Mouse (Mus musculus) cerebellum, adult 18-20 months (tissue): ENCODE results near the gene Nfkbib.
A peak's percentile ranks its signal among the peaks of the same experiment; 100 is the strongest.

ENCODE experiments used
- DNase-seq, 2 experiments: peaks; one replicate each; pipeline ENCODE4 v3.0.0; 2021

The Nfkbib gene

GRCm38 (mm10) chr7:28767462-28767965 lies at the start of gene Nfkbib:
Gene Nfkbib (minus strand): TSS chr7:28767512.
- DNase-seq = peak in 1 of 2 experiments; percentile 29

GRCm38 (mm10) chr7:28816920-28817319 lies 49.6 kb upstream of the Nfkbib start:
- DNase-seq = no peak

DNA sequence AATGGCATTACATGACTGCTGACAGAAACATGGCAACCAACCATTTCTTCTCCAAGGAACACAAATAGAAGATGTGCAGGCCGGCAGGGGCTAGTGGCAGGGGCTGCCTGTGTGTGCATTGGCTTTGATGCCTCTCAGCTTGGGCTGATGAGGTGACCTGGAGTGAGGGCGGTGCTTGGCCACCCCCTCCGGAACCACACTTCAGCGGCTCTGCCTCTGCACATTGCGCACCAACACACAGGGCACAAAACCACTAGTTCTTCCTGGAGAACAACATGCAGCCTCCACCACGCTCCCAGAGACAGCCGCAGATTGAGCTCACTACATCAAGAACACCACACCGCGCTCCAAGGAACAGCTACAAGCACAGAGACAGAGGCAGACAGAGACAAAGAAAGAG lies 48.9 kb upstream of the Nfkbib start:
- no peak for DNase-seq

DNA sequence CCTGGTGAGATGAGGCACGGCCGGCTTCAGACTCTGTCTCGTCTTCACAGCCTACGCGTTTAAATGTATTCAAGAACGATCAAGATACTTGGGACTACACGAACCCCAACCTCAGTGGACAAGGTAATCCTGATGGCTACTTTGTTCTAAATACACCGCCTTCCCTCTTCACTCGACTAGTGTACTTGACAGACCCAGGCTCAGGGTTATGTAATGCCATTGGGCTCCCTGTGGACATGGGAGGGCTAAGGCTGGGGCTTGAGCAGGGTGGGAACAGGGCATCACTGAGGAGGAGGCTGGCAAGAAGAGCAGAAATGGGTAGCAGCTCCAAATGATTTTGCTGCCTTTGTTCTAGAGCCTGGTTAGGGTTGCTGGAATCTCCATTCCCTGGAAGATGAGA lies 47.9 kb upstream of the Nfkbib start:
- DNase-seq = no peak

GRCm38 (mm10) chr7:28814306-28815034 lies 47.2 kb upstream of the Nfkbib start:
- DNase-seq = no peak

DNA sequence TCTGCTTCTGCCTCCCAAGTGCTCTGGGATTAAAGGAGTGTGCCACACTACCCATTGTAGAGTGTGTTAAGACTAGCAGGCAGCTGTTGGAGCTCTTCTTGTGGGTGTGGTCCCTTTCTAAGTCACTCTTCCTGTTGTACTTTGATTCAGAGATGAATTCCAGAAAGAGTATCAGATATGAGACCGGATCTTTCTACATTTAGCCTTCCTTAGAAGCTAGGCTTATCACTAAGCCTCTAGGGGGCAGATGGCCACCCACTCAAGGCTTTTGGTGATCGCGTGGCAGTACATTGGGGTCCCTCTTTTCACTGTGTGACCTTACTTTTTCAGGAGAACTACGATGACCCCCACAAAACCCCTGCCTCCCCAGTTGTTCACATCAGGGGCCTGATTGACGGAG lies 45.6 kb upstream of the Nfkbib start:
- no peak for DNase-seq

DNA sequence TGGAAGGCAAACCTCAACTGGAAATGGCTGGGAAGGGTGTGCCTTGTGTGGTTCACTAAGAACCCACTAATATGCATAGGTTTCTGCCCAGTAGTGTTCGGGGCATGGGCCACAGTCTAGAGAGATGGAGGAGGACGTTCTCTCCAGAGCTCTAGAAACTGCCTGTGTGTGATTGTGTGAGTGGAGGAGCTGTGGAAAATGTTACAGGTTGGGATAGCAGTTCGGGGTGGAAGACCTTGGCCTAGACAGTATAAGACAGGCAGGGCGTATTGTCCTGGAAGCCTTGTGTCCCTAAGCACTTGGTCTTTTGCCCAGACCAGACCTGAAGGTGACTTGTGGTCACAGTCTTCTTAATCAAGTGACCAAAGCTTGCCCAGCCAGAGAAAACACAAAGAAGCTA lies 45.1 kb upstream of the Nfkbib start:
- no peak for DNase-seq

- DNase-seq = no peak
These were observed 44.4 kb upstream of the Nfkbib start for GRCm38 (mm10) chr7:28811640-28812275.

DNA sequence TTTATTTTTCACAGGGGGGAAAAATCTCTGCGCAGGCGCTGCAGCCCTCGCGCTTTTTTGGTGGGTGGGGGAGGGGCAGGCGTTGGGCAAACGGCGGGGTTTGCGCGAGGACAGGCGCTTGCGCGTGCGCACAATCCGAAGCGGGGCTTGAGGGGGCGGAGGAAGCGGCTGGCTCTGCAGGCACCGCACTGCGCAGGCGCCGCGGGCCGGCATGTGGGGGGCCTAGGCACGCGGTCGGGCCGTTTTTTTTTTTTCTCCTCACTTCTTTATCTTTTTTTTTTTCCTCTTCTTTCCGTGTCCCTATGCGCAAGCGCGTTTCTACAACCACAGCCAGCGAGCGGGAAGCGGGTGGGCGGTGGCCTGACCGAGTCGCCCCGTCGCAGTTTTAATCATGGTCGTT lies 43.9 kb upstream of the Nfkbib start:
- peak; percentile 93 to 94 for DNase-seq

DNA sequence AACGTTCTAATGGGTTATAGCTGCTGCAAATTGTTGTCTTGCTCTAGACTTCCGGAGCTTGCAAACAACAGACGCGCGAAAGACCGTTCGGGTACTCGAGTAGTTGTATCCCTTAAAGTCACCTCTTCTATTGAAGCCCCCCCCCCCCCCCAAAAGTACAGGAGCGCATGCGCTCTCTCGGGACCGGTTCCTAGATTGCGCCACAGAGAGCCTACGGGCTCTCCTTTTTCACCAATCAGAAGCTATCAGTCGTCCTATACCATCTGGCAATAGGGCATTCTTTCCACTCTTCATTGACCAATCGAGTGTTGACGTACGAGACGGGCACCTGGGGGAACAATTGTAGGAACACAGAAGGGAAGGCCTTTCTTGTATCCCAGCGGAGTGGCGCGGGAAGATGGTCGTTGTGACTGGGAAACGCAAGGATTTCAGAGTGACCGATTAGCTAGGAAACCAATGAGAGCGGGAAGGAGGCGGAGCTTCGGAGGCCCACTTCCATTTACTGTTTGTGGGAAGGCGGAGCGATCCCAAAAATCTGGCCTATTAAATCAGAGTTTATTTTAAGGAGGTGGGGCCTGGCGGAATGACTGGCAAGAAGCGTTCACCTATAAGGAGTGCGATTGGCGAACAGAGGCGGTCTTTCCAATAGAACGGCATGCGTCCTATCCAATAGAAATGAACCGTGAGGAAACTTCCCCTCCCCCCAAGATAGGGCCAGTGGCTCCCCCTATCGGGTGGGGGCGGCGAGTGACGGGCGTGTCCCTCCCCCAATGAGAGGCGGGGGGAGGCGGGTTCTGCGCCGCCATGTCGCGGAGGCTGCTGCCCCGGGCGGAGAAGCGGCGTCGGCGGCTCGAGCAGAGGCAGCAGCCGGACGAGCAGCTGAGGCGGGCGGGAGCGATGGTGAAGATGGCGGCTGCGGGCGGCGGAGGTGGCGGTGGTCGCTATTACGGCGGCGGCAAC lies 43.1 kb upstream of the Nfkbib start:
- DNase-seq = peak; percentile 99

GRCm38 (mm10) chr7:28809401-28810089 lies 42.2 kb upstream of the Nfkbib start:
- DNase-seq = peak; percentile 54 to 68

- peak; percentile 95 to 98 for DNase-seq
These were observed 41.7 kb upstream of the Nfkbib start for GRCm38 (mm10) chr7:28808957-28809393.

DNA sequence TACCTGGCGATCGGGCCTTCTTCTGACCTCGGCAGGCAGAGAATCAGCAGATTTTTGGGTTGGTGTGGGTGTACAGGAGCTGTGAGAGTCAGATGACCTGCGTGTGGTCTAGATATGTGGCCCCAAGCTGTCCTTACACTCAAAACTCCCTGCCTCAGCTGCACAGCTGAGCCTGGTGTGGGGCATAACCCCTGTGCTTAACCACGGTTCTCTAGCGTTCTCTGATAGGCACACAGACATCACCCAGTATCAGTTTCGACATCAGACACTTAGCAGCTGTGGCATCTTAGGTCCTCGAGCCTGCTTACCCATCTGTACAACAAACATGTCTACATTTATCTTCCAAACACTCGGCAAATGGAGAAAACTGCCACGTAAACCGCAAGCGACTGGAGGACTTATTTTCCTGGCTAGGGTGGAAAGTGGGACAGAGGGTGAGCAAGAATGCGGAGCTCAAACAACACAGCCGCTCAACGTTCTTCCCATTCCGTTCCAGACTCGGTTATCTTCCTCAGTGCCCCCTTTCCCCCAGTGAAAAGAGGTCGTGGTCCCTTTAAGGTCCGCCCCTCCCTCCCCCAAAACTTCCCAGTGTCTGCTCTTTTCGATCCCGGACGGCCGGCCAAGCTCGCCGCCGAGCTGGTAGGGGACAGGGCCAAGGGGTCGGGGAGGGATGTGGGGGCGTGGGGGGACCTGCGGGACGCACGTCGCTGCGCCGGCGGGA lies 41.1 kb upstream of the Nfkbib start, which contains the start of gene Hnrnpl:
TSS of gene Hnrnpl (plus strand) at position 321 of the 721 bp plus-strand sequence.
- peak; percentile 54 to 74 for DNase-seq

DNA sequence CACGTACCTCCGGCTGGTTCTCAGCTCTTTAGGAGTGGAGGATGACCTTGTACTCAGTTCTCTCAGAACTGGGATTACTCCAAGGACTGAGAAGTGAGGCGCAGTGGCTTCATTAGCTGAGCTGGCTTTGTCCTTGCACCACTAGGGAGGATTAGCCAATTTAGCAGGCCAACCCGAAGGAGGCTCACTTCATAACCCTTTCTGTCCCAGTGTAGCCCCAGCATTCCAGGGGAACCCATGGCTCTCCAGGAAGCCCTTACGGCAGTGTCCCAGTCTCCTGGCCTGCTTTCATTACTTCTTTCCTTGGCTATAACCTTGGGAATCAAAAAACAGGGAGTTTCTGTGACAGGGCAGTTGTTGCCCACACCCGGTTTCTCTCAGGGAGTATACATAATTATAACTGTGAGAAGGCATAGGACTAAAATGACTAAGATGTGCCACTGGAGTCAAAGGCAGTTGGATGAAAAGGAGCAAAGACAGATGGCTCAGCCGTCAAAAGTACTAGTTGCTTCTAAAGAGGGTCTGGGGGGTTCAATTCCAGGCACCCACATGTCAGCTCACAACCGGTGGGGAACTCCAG lies 40.4 kb upstream of the Nfkbib start:
- peak in 1 of 2 experiments; percentile 43 for DNase-seq

- DNase-seq = no peak
These were observed 39.6 kb upstream of the Nfkbib start for GRCm38 (mm10) chr7:28806869-28807268.

DNA sequence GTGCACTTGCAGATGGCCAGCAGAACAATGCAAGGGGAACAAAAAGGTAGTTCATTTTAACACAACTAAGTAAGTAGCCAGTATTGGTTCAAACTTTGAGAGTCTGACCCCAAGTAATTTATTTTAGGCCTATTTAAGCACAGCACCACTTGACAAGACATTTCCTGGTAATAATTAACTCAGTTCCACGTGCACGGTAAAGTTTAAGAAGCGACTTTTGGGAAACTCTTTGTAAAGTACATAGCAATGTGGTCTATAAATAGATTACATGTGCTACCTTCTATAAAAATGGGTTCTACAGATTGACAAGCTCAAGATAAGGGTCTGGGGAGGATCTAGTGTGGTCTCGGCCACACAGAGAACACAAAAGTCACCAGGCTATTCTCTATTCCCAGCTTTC lies 36.4 kb upstream of the Nfkbib start:
- no peak for DNase-seq

DNA sequence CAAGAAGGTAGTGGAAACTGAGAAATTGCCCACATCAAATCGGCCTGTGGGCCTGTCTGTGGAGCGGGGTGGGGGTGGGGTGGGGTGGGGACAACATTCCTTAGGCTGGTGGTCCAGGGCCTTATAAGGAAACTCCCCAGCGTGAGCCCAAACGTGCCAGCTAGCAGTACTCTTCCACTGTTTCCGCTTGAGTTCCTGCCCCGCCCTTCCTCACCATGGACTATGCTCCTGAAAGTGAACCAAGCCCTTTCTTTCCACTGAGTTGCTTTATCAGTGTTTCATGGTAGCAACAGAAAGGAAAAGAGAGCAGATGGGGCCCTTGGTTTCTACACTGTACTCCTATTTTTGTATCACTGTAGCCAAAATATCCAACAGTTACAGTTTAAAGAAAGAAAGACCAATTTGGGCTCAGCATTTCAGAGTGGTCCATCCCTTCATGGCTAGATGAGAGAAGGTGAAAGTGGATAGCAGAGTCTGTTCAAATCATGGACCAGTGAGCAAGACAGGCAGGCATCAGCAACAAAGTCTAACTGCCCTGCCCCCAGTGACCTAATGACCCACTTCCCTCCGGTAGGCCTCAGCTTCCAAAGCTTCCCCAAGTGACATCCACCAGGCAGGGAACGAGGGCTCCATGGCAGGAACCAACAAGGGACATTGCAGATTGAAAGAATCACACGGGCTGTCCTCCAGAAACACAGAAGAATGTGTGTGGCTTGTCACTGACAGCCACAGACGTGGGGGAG lies 35.7 kb upstream of the Nfkbib start:
- DNase-seq = no peak

- no peak for DNase-seq
These were observed 34.8 kb upstream of the Nfkbib start for GRCm38 (mm10) chr7:28801901-28802670.

DNA sequence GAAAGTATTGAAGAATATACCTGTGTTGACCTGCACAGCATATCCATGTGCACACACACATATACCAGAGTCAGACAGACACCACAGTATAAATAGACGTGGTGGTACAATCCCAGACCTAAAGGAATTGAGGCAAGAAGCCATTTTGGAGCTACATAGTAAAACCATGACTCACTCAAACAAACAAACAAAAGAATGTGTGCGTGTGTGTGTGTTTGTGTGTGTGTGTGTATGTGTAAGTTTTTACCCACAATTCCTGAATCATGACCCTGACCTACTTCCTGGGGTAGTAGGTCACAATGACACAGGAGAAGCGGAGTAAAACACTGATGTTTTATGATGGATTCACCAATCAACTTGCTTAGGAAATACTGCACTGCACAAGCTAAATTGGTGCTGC lies 34.1 kb upstream of the Nfkbib start:
- DNase-seq = no peak

DNA sequence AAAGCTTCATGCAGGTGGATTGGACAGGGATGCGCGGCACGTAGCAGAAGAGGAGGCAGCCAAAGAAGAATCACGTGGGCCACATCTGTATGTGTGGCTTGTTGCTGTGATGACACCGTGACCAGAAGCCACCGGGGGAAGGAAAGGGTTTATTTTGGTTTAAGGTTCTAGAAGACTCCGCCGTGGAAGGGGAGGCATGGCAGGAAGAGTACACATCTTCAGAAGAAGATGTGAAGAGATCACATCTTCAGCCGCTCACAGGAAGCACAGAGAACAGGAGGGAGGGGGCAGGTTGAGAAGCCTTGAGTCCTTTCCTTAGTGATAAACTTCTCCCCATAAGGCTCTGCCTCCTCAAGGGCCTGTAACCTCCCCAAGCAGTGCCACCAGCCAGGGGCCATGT lies 32.7 kb upstream of the Nfkbib start:
- no peak for DNase-seq
